Mouse (Mus musculus) spleen, embryonic (tissue): Measurements from ENCODE around the gene Dazap1.

Experiments used
- CTCF ChIA-PET: fragments of 350-600 bp; sonication (Branson Sonifier 250); formaldehyde crosslinking; loops from one replicate; lab custom pipeline; 2022; lab: Charles Lee

The Dazap1 gene

GRCm38 (mm10) chr10:80260642-80261584 lies at the start of gene Dazap1, which contains the start of gene Gamt:
Gene Dazap1, plus strand, starts transcription at chr10:80261486.
Gene Gamt, minus strand, starts transcription at chr10:80261012.
- CTCF ChIA-PET: interaction anchor here (0.6 kb wide), 1 partner anchor 88 kb away, joined by 4 read pairs; the partner anchor contains the start of gene 1600002K03Rik

GRCm38 (mm10) chr10:80211547-80212103 lies 49.7 kb upstream of the Dazap1 start:
- CTCF ChIA-PET: interaction anchor here (0.6 kb wide), 1 partner anchor 809 kb away, joined by 5 read pairs; no protein-coding TSS in a partner anchor

DNA sequence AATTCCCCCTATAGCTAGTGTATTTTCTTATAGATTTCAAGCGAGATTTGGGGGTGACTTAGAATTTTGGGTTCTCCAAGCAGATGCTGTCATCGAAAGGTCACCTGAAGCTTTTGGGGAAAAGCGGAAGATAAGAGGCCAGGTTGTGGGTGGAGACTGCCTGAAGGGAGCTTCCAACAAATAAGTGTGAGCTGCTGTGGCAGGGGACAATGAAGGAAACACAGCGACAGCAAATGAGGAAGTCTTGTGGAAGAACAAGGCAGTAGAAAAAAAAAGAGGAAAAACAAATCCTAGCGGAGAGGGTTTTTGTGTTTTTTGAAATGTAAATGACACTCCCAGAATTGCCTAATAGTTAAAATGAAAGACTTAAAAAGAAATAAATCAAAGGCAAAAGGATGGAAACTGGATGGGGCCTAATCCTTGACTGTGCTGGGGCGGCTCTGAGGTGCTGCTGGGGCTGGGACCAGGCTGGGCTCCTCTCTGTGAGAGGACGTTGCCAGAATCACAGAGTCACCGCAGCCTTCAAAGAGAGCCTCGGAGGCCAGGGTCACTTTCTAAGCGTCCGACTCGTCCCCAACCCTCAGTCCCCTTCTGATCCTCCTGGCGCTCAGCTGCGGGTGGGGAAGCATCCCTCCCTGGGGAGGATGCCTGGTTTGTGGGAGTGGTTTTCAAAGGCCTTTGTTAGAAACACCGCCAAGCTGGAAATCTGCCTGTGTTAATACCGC lies 46.1 kb upstream of the Dazap1 start:
- CTCF ChIA-PET: no interaction called here

DNA sequence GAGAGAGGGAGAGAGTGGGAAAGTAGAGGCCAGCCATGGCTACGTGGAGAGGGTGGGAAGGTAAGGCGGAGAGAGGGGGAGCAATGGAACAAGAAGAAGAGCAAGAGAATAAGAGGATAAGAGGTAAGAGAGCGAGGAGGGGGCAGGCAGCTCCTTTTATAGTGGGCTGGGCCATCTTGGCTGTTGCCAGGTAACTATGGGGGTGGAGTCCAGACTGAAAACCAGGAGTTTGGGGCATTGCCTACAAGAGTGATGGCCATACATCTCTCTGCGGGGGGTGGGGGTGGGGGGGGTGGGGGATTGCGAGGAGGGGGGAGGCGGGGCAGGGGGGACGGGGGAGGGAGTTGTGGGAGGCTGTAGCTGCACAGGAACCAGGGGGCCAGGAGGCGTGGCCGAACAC lies 40.6 kb upstream of the Dazap1 start:
- CTCF ChIA-PET: no interaction called here

GRCm38 (mm10) chr10:80223137-80223536 lies 38.1 kb upstream of the Dazap1 start:
- CTCF ChIA-PET: interaction anchor here (0.6 kb wide), 1 partner anchor 44 kb away, joined by 4 read pairs; no protein-coding TSS in a partner anchor

DNA sequence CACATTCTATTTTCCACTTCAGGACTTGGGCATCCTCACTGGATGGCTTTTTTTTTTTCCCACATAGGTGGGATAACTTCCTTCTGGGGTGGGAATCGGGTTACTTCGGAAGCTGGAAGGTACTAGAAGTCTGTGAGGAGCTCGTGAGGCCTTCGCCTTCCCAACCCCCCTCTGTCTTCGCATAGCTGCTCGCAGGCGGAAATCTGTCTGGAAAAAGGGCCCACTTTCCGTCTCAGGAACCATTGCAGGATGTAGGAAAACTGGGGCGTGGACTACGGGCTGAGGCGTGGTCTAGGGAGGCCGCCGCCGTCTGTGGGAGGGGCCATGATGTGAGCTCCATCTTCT lies 35.2 kb upstream of the Dazap1 start:
- CTCF ChIA-PET: no interaction called here

DNA sequence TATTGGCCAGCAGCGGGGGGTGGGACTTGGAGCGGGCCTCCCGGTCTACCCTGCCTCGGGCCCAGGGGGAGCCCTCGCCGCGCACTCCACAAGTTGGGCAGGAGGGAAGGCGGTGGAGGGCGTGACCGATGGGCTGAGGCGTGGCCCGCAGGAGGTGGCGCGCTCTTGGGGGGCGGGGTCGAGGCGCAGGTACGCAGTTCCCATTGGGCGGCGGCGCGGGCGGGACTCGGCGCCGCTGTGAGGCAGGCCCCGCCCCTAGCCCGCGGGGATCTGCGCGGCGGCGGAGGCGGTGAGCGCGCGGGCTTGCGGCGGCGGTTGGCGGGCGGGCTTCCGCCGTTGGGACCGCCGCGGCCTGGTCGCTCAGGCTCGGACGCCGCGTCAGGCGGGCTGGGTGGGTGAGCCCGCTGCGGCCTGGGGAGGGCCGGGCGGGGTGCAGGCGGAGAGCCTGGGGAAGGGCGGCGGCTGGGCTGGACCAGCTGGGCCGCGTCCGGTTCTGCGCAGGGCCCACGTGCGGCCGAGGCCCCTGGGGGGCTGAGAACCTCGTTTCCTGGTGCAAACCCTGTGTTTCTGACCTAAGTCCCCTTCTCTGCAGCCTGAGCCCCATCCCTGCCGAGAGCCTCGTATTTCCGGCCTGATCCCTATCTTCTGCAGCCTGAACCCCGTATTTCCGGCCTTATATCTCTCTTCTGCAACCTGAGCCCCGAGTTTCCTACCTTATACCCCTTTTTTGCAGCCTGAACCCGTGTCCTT lies 34.7 kb upstream of the Dazap1 start, which contains the start of gene Mum1:
Mum1 (plus strand) TSS at position 19 of the 750 bp plus-strand sequence.
- CTCF ChIA-PET: no interaction called here

- CTCF ChIA-PET: no interaction called here
These were observed 34.1 kb upstream of the Dazap1 start for GRCm38 (mm10) chr10:80227166-80227539.

DNA sequence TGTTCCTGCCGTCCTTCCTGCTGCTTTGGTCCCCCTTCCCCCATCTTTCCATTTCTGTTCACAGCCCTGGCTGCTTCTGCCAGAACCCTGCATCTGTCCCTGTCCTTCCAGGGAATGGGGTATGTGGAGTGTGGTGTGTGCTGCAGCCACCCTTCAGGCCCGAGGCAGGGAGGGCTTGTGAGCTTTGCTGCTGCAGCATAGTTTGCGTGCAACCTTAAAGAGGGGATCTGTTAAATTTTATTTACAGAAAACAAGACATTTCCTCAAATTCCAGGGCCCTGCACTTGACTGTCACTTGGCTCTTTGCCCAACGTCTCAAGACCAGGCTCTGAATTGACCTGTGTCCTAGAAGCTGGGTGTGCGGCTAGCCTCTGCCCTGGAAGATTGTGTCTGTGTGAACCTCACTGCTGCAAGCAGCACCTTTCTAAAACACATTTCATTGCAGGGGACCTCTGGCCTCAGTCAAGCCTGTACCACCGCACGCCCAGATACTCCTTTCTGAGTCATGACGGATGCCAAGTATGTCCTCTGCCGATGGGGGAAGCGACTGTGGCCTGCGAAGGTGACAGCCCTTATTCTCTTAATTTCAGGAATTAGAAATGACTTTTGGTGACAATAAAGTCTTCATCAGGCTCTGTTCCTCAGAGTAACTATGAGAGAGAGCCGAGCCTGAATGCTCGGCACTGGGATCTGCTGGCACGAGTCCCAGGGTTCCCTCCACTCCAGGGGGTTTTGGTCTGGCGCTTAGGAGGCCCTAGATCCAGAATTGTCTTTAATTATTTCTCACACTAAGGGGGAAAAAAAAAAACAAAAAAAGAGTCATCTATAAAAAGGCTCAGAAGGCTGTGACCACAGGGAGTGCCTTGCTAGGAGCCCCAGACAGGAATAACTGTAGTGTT lies 33.2 kb upstream of the Dazap1 start:
- CTCF ChIA-PET: no interaction called here

- CTCF ChIA-PET: interaction anchor here (0.6 kb wide), 1 partner anchor 725 kb away, joined by 3 read pairs; no protein-coding TSS in a partner anchor
These were observed 25.0 kb upstream of the Dazap1 start for GRCm38 (mm10) chr10:80236145-80236825.

- CTCF ChIA-PET: interaction anchor here (0.6 kb wide), 1 partner anchor 724 kb away, joined by 3 read pairs; no protein-coding TSS in a partner anchor
These were observed 24.3 kb upstream of the Dazap1 start for GRCm38 (mm10) chr10:80237020-80237419.

DNA sequence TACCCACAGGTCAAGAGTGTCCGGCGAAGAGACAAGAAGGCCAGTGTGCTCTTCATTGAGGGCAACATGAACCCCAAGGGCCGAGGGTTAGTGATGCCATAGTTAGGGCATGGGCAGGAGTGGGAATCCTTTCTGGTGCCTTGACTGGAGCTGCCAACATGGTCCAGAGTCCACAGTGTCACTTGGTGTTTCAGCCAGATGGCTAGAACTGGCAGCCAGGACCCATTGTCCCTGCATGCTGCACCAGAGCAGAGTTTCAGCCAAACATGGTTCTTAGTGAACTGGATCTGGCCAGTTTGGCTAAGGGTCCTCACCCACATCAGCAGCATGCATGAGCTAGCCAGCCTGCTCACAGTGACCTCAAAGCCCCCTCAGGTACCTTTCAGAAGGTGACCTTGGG lies 23.0 kb upstream of the Dazap1 start:
- CTCF ChIA-PET: no interaction called here

GRCm38 (mm10) chr10:80239791-80240190 lies 21.5 kb upstream of the Dazap1 start:
- CTCF ChIA-PET: interaction anchor here (0.5 kb wide), 1 partner anchor 191 kb away, joined by 3 read pairs; no protein-coding TSS in a partner anchor

- CTCF ChIA-PET: interaction anchor here (0.6 kb wide), 2 partner anchors 328 to 713 kb away, joined by 3 to 4 read pairs; no protein-coding TSS in a partner anchor
These were observed 19.2 kb upstream of the Dazap1 start for GRCm38 (mm10) chr10:80242088-80242487.

GRCm38 (mm10) chr10:80242607-80243006 lies 18.7 kb upstream of the Dazap1 start:
- CTCF ChIA-PET: interaction anchor here (0.6 kb wide), 1 partner anchor 713 kb away, joined by 3 read pairs; no protein-coding TSS in a partner anchor

GRCm38 (mm10) chr10:80244791-80245399 lies 16.4 kb upstream of the Dazap1 start:
- CTCF ChIA-PET: interaction anchor here (0.6 to 1.6 kb wide), 4 partner anchors 18 to 69 kb away, joined by 3 to 21 read pairs (median 10); no protein-coding TSS in a partner anchor

GRCm38 (mm10) chr10:80245600-80245999 lies 15.7 kb upstream of the Dazap1 start:
- CTCF ChIA-PET: interaction anchor here (0.9 to 1.6 kb wide), 2 partner anchors 17 to 70 kb away, joined by 3 to 16 read pairs; no protein-coding TSS in a partner anchor

- CTCF ChIA-PET: interaction anchor here (1.6 kb wide), 1 partner anchor 47 kb away, joined by 4 read pairs; no protein-coding TSS in a partner anchor
These were observed 13.4 kb upstream of the Dazap1 start for GRCm38 (mm10) chr10:80247849-80248248.
